In the genomic region with DNA sequence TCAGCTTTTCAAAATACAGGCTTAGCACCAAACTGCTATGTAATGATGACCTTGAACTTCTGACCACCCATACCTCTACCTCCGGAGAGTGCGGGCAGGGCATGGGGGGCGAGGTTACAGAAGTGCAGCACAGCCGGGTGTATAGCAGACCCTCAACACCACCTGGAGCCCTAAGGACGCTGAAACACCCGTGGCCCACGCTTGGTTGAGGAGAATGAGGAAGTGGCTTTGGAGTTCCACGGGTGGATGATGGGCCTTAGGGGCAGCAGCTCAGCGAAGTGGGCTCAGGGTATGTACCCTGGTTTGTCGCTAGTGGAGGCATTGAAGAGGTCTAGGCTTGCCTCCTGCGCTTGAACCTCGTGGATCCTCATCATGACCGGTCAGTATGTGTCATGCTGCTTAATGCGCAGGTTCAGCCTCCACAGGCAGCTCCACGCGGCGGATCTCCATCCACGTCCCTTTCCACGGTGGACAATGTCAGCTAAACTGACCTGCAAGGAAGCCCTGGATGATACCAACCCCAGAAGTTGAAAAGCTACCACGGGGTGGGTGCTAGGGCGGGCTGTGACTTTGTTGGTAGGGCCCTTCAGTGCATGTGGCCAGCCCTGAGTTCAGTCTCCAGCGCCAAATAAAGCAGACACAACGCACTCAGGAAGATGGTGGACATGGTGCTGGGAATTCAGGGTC, we compare ENCODE assay signal across 9 mouse cellular contexts. TPM values are rescaled to one million over a fixed set of nuclear protein-coding genes. Genes with fewer than 3 reads are reported as not detected.
DNase-seq lines count a peak whose midpoint lies in the region; ATAC-seq and TF ChIP-seq lines count a peak whose summit lies in the region.
"Had no signal": no experiment of that assay in that cellular context is flagged by ENCODE, and none has a peak within 500 bp of the region (broad histone marks: within the 10 kb centered on the region; RNA-seq: fewer than 3 reads in every experiment).

No protein-coding gene starts in this region.

- H3K4me3 ChIP-seq in hindbrain, embryonic 14.5 days (replicated peaks; ENCODE audit: low read length): peak overlapping the region; percentile 64; the same call in 1 of the 2 replicates
- no peak overlapping the region for H3K4me3 ChIP-seq in hindbrain, embryonic 13.5 days
- H3K4me3 ChIP-seq in E14TG2a.4 (replicated peaks; ENCODE audit: low read length): peak overlapping the region; percentile 93
- no peak overlapping the region for H3K4me3 ChIP-seq in forebrain, postnatal 0 days (ENCODE audit: low read depth, low read length)
- no peak overlapping the region for H3K4me3 ChIP-seq in midbrain, embryonic 13.5 days (replicated peaks)

- no peak overlapping the region for H3K27ac ChIP-seq in hindbrain, embryonic 14.5 days
- H3K27ac ChIP-seq in hindbrain, embryonic 13.5 days: no peak overlapping the region
- H3K27ac ChIP-seq in forebrain, postnatal 0 days (ENCODE audit: low read depth, low read length): no peak overlapping the region
- no peak overlapping the region for H3K27ac ChIP-seq in midbrain, embryonic 13.5 days

- peaks cover 8% of the 10 kb centered on the region; the same call in 1 of the 2 replicates for H3K4me1 ChIP-seq in hindbrain, embryonic 14.5 days (replicated peaks; ENCODE audit: control insufficient read depth, insufficient read depth, low read length)
- H3K4me1 ChIP-seq in hindbrain, embryonic 13.5 days (replicated peaks): peaks cover 23% of the 10 kb centered on the region
- H3K4me1 ChIP-seq in E14TG2a.4 (replicated peaks; ENCODE audit: low read depth, low read length): peaks cover 52% of the 10 kb centered on the region
- peaks cover 9% of the 10 kb centered on the region; the same call in 1 of the 2 replicates for H3K4me1 ChIP-seq in forebrain, postnatal 0 days (ENCODE audit: insufficient read depth)
- H3K4me1 ChIP-seq in midbrain, embryonic 13.5 days (replicated peaks): peaks cover 20% of the 10 kb centered on the region; the same call in 1 of the 2 replicates

- DNase-seq in hindbrain, embryonic 14.5 days (ENCODE audit: low spot score): no peak
- DNase-seq in forebrain, postnatal 0 days: no peak
- no peak for DNase-seq in ovary, adult 18-20 months (ENCODE audit: low spot score)
- DNase-seq in layer of hippocampus, adult 8-10 months (ENCODE audit: low spot score in 2 of 2): no peak
- DNase-seq in embryo, embryonic 10.5 days (ENCODE audit: low spot score): no peak

- no peaks in the 10 kb centered on the region for H3K9me3 ChIP-seq in hindbrain, embryonic 14.5 days (ENCODE audit: control insufficient read depth, low read length)
- no peaks in the 10 kb centered on the region for H3K9me3 ChIP-seq in hindbrain, embryonic 13.5 days
- H3K9me3 ChIP-seq in E14TG2a.4 (ENCODE audit: low read length): peaks cover 3% of the 10 kb centered on the region
- H3K9me3 ChIP-seq in forebrain, postnatal 0 days (ENCODE audit: low read length): no peaks in the 10 kb centered on the region
- no peaks in the 10 kb centered on the region for H3K9me3 ChIP-seq in midbrain, embryonic 13.5 days

- no peaks in the 10 kb centered on the region for H3K36me3 ChIP-seq in hindbrain, embryonic 14.5 days (replicated peaks; ENCODE audit: control insufficient read depth, insufficient read depth)
- no peaks in the 10 kb centered on the region for H3K36me3 ChIP-seq in hindbrain, embryonic 13.5 days
- peaks cover 13% of the 10 kb centered on the region for H3K36me3 ChIP-seq in E14TG2a.4 (ENCODE audit: insufficient read depth, low read length)
- no peaks in the 10 kb centered on the region for H3K36me3 ChIP-seq in forebrain, postnatal 0 days (ENCODE audit: insufficient read depth)
- H3K36me3 ChIP-seq in midbrain, embryonic 13.5 days: no peaks in the 10 kb centered on the region

- WGBS in hindbrain, embryonic 14.5 days: 87% methylated on average over 23 of the region's 23 CpGs
- 86% methylated on average over 23 of the region's 23 CpGs for WGBS in hindbrain, embryonic 13.5 days
- 90% methylated on average over 23 of the region's 23 CpGs for WGBS in forebrain, postnatal 0 days
- 85% methylated on average over 23 of the region's 23 CpGs for whole genome bisulfite sequencing in midbrain, embryonic 13.5 days

- ATAC-seq in hindbrain, embryonic 14.5 days (ENCODE audit: low FRiP score): no peak
- no peak for ATAC-seq in hindbrain, embryonic 13.5 days (ENCODE audit: low FRiP score)
- no peak for ATAC-seq in forebrain, postnatal 0 days
- no peak for ATAC-seq in midbrain, embryonic 13.5 days

- H3K27me3 ChIP-seq in hindbrain, embryonic 14.5 days (ENCODE audit: control insufficient read depth, insufficient read depth, low read length): peaks cover 16% of the 10 kb centered on the region; the same call in 1 of the 2 replicates
- H3K27me3 ChIP-seq in hindbrain, embryonic 13.5 days: peaks cover 49% of the 10 kb centered on the region
- peaks cover 12% of the 10 kb centered on the region for H3K27me3 ChIP-seq in E14TG2a.4 (ENCODE audit: insufficient read depth, low read length)
- H3K27me3 ChIP-seq in forebrain, postnatal 0 days (ENCODE audit: insufficient read depth, low read length): no peaks in the 10 kb centered on the region
- peaks cover 47% of the 10 kb centered on the region for H3K27me3 ChIP-seq in midbrain, embryonic 13.5 days

- no peak for TF ChIP-seq CTCF in E14TG2a.4 (conservative IDR thresholded peaks at IDR 0.05; ENCODE audit: low read length)
- no peak for TF ChIP-seq CTCF in forebrain, postnatal 0 days (IDR thresholded peaks at IDR 0.05; ENCODE audit: low read depth)

- H3K4me2 ChIP-seq in hindbrain, embryonic 14.5 days (replicated peaks): peak overlapping the region; percentile 86; the same call in 1 of the 2 replicates
- no peak overlapping the region for H3K4me2 ChIP-seq in hindbrain, embryonic 13.5 days
- peak overlapping the region; percentile 86; the same call in 1 of the 2 replicates for H3K4me2 ChIP-seq in forebrain, postnatal 0 days (ENCODE audit: low read depth)
- H3K4me2 ChIP-seq in midbrain, embryonic 13.5 days (replicated peaks): peak overlapping the region; percentile 93; the same call in 1 of the 2 replicates

- no peak overlapping the region for H3K9ac ChIP-seq in hindbrain, embryonic 14.5 days
- no peak overlapping the region for H3K9ac ChIP-seq in hindbrain, embryonic 13.5 days
- H3K9ac ChIP-seq in forebrain, postnatal 0 days: no peak overlapping the region
- H3K9ac ChIP-seq in midbrain, embryonic 13.5 days (replicated peaks): no peak overlapping the region

RNA-seq across cellular contexts. Expression of a gene that starts 6.5 kb away (rescaled TPM):
- polyA plus RNA-seq in hindbrain, embryonic 14.5 days (2014; fragmentation: Nextera tagmentation; extraction: Ambion mirVana): not detected in 2 replicates
- not detected in 2 replicates for polyA plus RNA-seq in hindbrain, embryonic 13.5 days (2015; fragmentation: Nextera tagmentation; extraction: Ambion mirVana)
- total RNA-seq in forebrain, postnatal 0 days (2014; rRNA removed): 0.15 TPM in 1 of 2 replicates, not detected in the other
- polyA plus RNA-seq in forebrain, postnatal 0 days (2015; fragmentation: Nextera tagmentation; extraction: Ambion mirVana): not detected in 2 replicates
- polyA plus RNA-seq in midbrain, embryonic 13.5 days (2015; fragmentation: Nextera tagmentation; extraction: Ambion mirVana): not detected in 2 replicates
- total RNA-seq in layer of hippocampus, adult 8-10 months (2022): not detected
- total RNA-seq: hematopoietic stem cell, adult 5-6 weeks had no signal

RNA-seq across cellular contexts. Expression of a gene that starts 6.8 kb away (rescaled TPM):
- polyA plus RNA-seq in hindbrain, embryonic 14.5 days (2014; fragmentation: Nextera tagmentation; extraction: Ambion mirVana): 8.2 and 9.8 TPM in 2 replicates
- 24.8 and 27.2 TPM in 2 replicates for polyA plus RNA-seq in hindbrain, embryonic 13.5 days (2015; fragmentation: Nextera tagmentation; extraction: Ambion mirVana)
- total RNA-seq in forebrain, postnatal 0 days (2014; rRNA removed): 26.6 and 37.3 TPM in 2 replicates
- polyA plus RNA-seq in forebrain, postnatal 0 days (2015; fragmentation: Nextera tagmentation; extraction: Ambion mirVana): 18.3 and 21.1 TPM in 2 replicates
- polyA plus RNA-seq in midbrain, embryonic 13.5 days (2015; fragmentation: Nextera tagmentation; extraction: Ambion mirVana): 30.0 and 30.9 TPM in 2 replicates
- 10 to 100 TPM; 70.6 to 79.4 (median 72.7) TPM for total RNA-seq in layer of hippocampus, adult 8-10 months (2022)

RNA-seq across cellular contexts. Expression of a gene that starts 25.1 kb away (rescaled TPM):
- polyA plus RNA-seq in hindbrain, embryonic 14.5 days (2014; fragmentation: Nextera tagmentation; extraction: Ambion mirVana): not detected in 2 replicates
- not detected in 2 replicates for polyA plus RNA-seq in hindbrain, embryonic 13.5 days (2015; fragmentation: Nextera tagmentation; extraction: Ambion mirVana)
- not detected in 2 replicates for total RNA-seq in forebrain, postnatal 0 days (2014; rRNA removed)
- not detected in 2 replicates for polyA plus RNA-seq in forebrain, postnatal 0 days (2015; fragmentation: Nextera tagmentation; extraction: Ambion mirVana)
- not detected in 2 replicates for polyA plus RNA-seq in midbrain, embryonic 13.5 days (2015; fragmentation: Nextera tagmentation; extraction: Ambion mirVana)
- not detected for total RNA-seq in layer of hippocampus, adult 8-10 months (2022)
- total RNA-seq: hematopoietic stem cell, adult 5-6 weeks had no signal

RNA-seq across cellular contexts. Expression of a gene that starts 36.4 kb away (rescaled TPM):
- polyA plus RNA-seq in hindbrain, embryonic 14.5 days (2014; fragmentation: Nextera tagmentation; extraction: Ambion mirVana): not detected in 2 replicates
- polyA plus RNA-seq in hindbrain, embryonic 13.5 days (2015; fragmentation: Nextera tagmentation; extraction: Ambion mirVana): 0.58 TPM in 1 of 2 replicates, not detected in the other
- not detected in 2 replicates for total RNA-seq in forebrain, postnatal 0 days (2014; rRNA removed)
- polyA plus RNA-seq in forebrain, postnatal 0 days (2015; fragmentation: Nextera tagmentation; extraction: Ambion mirVana): not detected in 2 replicates
- 0.66 and 0.71 TPM in 2 replicates for polyA plus RNA-seq in midbrain, embryonic 13.5 days (2015; fragmentation: Nextera tagmentation; extraction: Ambion mirVana)
- not detected for total RNA-seq in layer of hippocampus, adult 8-10 months (2022)
- total RNA-seq: hematopoietic stem cell, adult 5-6 weeks had no signal

RNA-seq across cellular contexts. Expression of a gene that starts 51.3 kb away (rescaled TPM):
- 13.5 and 13.7 TPM in 2 replicates for polyA plus RNA-seq in hindbrain, embryonic 14.5 days (2014; fragmentation: Nextera tagmentation; extraction: Ambion mirVana)
- 6.4 and 7.2 TPM in 2 replicates for polyA plus RNA-seq in hindbrain, embryonic 13.5 days (2015; fragmentation: Nextera tagmentation; extraction: Ambion mirVana)
- 10.6 and 11.9 TPM in 2 replicates for total RNA-seq in forebrain, postnatal 0 days (2014; rRNA removed)
- 11.4 and 13.2 TPM in 2 replicates for polyA plus RNA-seq in forebrain, postnatal 0 days (2015; fragmentation: Nextera tagmentation; extraction: Ambion mirVana)
- polyA plus RNA-seq in midbrain, embryonic 13.5 days (2015; fragmentation: Nextera tagmentation; extraction: Ambion mirVana): 4.1 and 4.2 TPM in 2 replicates
- total RNA-seq in layer of hippocampus, adult 8-10 months (2022): 1 to 10 TPM; 3.5 to 5.3 (median 4.2) TPM
- total RNA-seq: hematopoietic stem cell, adult 5-6 weeks had no signal

Comparison
In these comparisons a context has a peak if more than half of its experiments do, and no peak if none do; other contexts are left out.
1. H3K4me3 ChIP-seq: peak in hindbrain, embryonic 14.5 days (single experiment) and E14TG2a.4 (single experiment); none in hindbrain, embryonic 13.5 days (single experiment), forebrain, postnatal 0 days (single experiment) and midbrain, embryonic 13.5 days (single experiment).